Comparison of ENCODE assay signal across 29 mouse cellular contexts in the genomic region with DNA sequence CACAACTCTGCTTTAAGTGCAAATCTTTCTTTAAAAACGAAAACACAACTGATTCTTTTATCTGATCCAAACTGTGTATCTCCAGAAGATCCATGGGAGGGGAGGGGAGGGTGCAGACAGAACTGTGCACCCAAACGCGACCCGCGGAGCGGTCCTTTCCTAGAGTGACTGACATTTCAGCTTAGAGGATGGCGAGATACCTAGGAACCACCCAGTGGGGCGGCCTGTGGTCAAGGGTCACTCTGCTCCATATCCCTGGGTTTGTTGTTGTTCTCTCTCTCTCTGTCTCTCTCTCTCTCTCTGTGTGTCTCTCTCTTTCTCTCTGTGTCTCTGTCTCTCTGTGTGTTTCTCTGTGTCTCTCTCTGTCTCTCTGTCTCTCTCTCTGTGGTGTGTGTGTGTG. TPM values are rescaled to one million over a fixed set of nuclear protein-coding genes. Genes with fewer than 3 reads are reported as not detected.
DNase-seq lines count a peak whose midpoint lies in the region; ATAC-seq and TF ChIP-seq lines count a peak whose summit lies in the region.
"Had no signal": no experiment of that assay in that cellular context is flagged by ENCODE, and none has a peak within 500 bp of the region (broad histone marks: within the 10 kb centered on the region; RNA-seq: fewer than 3 reads in every experiment).

No protein-coding gene starts in this region.

- WGBS in heart, embryonic 14.5 days, result 83% methylated on average over 8 of the region's 8 CpGs
- 24% methylated on average over 8 of the region's 8 CpGs for WGBS in liver, adult 2 months
- 63% methylated on average over 8 of the region's 8 CpGs for WGBS in liver, embryonic 14.5 days (ENCODE audit: insufficient replicate concordance)
- 49% methylated on average over 8 of the region's 8 CpGs for WGBS in liver, postnatal 0 days (ENCODE audit: insufficient replicate concordance)

- H3K36me3 ChIP-seq in heart, embryonic 14.5 days (ENCODE audit: control insufficient read depth, insufficient read depth, low read length), result 0 out of 2 replicates have a peak, but pooled peaks cover 10% of the 10 kb centered on the region
- no peaks in the 10 kb centered on the region for H3K36me3 ChIP-seq in liver, adult 2 months (ENCODE audit: control insufficient read depth, insufficient read depth, low read length)
- no peaks in the 10 kb centered on the region for H3K36me3 ChIP-seq in liver, embryonic 14.5 days (replicated peaks; ENCODE audit: control insufficient read depth, insufficient read depth, low read depth)
- 0 out of 2 replicates have a peak, but pooled peaks cover 4% of the 10 kb centered on the region for H3K36me3 ChIP-seq in liver, postnatal 0 days (replicated peaks; ENCODE audit: insufficient read depth, low read length)
- H3K36me3 ChIP-seq: embryonic facial prominence, embryonic 10.5 days; forebrain, embryonic 12.5 days; forebrain, embryonic 15.5 days; heart, embryonic 15.5 days had no signal

- H3K4me1 ChIP-seq in heart, embryonic 14.5 days (ENCODE audit: control insufficient read depth in 2 of 2, insufficient read depth in 2 of 2, low read length in 2 of 2), result peaks cover 6 to 24% of the 10 kb centered on the region in 2 experiments
- H3K4me1 ChIP-seq in liver, adult 2 months (ENCODE audit: control insufficient read depth, insufficient read depth, low read length), result peaks cover 14% of the 10 kb centered on the region
- peaks cover 0 to 5% of the 10 kb centered on the region in 2 experiments; a peak in 2 of 4 replicates for H3K4me1 ChIP-seq in liver, embryonic 14.5 days (replicated peaks; ENCODE audit: control insufficient read depth in 2 of 2, insufficient read depth in 2 of 2, low read length in 1 of 2)
- H3K4me1 ChIP-seq in liver, postnatal 0 days (ENCODE audit: insufficient read depth), result peaks cover 23% of the 10 kb centered on the region
- H3K4me1 ChIP-seq: forebrain, embryonic 15.5 days had no signal

- no peaks in the 10 kb centered on the region for H3K79me2 ChIP-seq in liver, adult 2 months (ENCODE audit: control insufficient read depth, insufficient read depth, low read length)

- no peaks in the 10 kb centered on the region for H3K9me3 ChIP-seq in heart, embryonic 14.5 days (ENCODE audit: control insufficient read depth, low read length)
- H3K9me3 ChIP-seq in liver, embryonic 14.5 days (ENCODE audit: control insufficient read depth, low read length), result no peaks in the 10 kb centered on the region
- H3K9me3 ChIP-seq in liver, postnatal 0 days (ENCODE audit: low read length), result no peaks in the 10 kb centered on the region
- H3K9me3 ChIP-seq: embryonic facial prominence, embryonic 10.5 days; embryonic facial prominence, embryonic 13.5 days; forebrain, embryonic 12.5 days; forebrain, embryonic 15.5 days; heart, embryonic 15.5 days had no signal

- TF ChIP-seq CTCF in liver, adult 2 months (IDR thresholded peaks at IDR 0.05; ENCODE audit: low read depth, low read length), result no peak
- no peak for TF ChIP-seq CTCF in liver, embryonic 14.5 days (IDR thresholded peaks at IDR 0.05; ENCODE audit: low read depth)
- TF ChIP-seq CTCF in liver, postnatal 0 days (IDR thresholded peaks at IDR 0.05; ENCODE audit: low read depth), result no peak

- H3K4me2 ChIP-seq in heart, embryonic 14.5 days (ENCODE audit: low read length), result peak overlapping the region; percentile 52
- H3K4me2 ChIP-seq in liver, embryonic 14.5 days (ENCODE audit: low read depth), result no peak overlapping the region
- peak overlapping the region; percentile 16; the same call in 1 of the 2 replicates for H3K4me2 ChIP-seq in liver, postnatal 0 days (ENCODE audit: low read depth, low read length)
- H3K4me2 ChIP-seq: embryonic facial prominence, embryonic 13.5 days; forebrain, embryonic 12.5 days; forebrain, embryonic 15.5 days; hindbrain, embryonic 14.5 days had no signal

- TF ChIP-seq POLR2A in liver, adult 2 months (IDR thresholded peaks at IDR 0.05; ENCODE audit: extremely low read depth, insufficient read depth, low read length), result no peak

- no peak for DNase-seq in heart, postnatal 10 days
- peak; percentile 46 for DNase-seq in liver, adult 2 months (ENCODE audit: extremely low read depth, low read depth, low spot score)
- DNase-seq in liver, result no peak
- DNase-seq in liver, embryonic 14.5 days (ENCODE audit: low read depth in 3 of 3, low spot score in 3 of 3), result no peak
- no peak for DNase-seq in liver, postnatal 0 days
- no peak for DNase-seq in spleen, postnatal 4 days (ENCODE audit: low spot score in 2 of 2)
- DNase-seq: adrenal gland, adult 2 months; adrenal gland, postnatal 14 days; cerebellum, adult 11-12 months; cerebellum, adult 8-10 months; cerebellum, postnatal 10 days; cerebellum, postnatal 36 days; embryo, embryonic 11 days; gastrocnemius, postnatal 25 days; heart, adult 2 months had no signal

- no peak overlapping the region for H3K27ac ChIP-seq in heart, embryonic 14.5 days (replicated peaks in 1 of 2; ENCODE audit: control insufficient read depth in 1 of 2, insufficient read depth in 1 of 2, low read depth in 2 of 2, low read length in 2 of 2)
- H3K27ac ChIP-seq in liver, adult 2 months (replicated peaks; ENCODE audit: insufficient read depth, low read depth, low read length), result no peak overlapping the region
- H3K27ac ChIP-seq in liver, embryonic 14.5 days, result no peak overlapping the region
- H3K27ac ChIP-seq in liver, postnatal 0 days (ENCODE audit: low read depth), result peak overlapping the region; percentile 57
- H3K27ac ChIP-seq: embryonic facial prominence, embryonic 10.5 days; embryonic facial prominence, embryonic 13.5 days; forebrain, embryonic 12.5 days; forebrain, embryonic 15.5 days; hindbrain, embryonic 14.5 days; hindbrain, postnatal 0 days had no signal

- ATAC-seq in heart, embryonic 14.5 days (ENCODE audit: insufficient number of reproducible peaks, insufficient read depth, low FRiP score, low read depth), result no peak
- 0 out of 2 replicates have a peak, but pooled peaks have one; percentile 23 for ATAC-seq in liver, embryonic 14.5 days (ENCODE audit: insufficient read depth)
- peak; percentile 62; the same call in 1 of the 2 replicates for ATAC-seq in liver, postnatal 0 days
- ATAC-seq: CD4-positive, CD25-positive, alpha-beta regulatory T cell, adult 4 months; forebrain, embryonic 15.5 days; hindbrain, postnatal 0 days; inflammation-experienced regulatory T-cells, adult 6 months; intestine, embryonic 16.5 days had no signal

- intact Hi-C loops in heart, postnatal 10 days (cut with DNase I), result no loop called here

- no peaks in the 10 kb centered on the region for H3K27me3 ChIP-seq in heart, embryonic 14.5 days (ENCODE audit: control insufficient read depth, insufficient read depth, low read length)
- H3K27me3 ChIP-seq in liver, adult 2 months (ENCODE audit: control insufficient read depth, insufficient read depth, low read length), result no peaks in the 10 kb centered on the region
- no peaks in the 10 kb centered on the region for H3K27me3 ChIP-seq in liver, embryonic 14.5 days (ENCODE audit: control insufficient read depth, insufficient read depth, low read length)
- H3K27me3 ChIP-seq in liver, postnatal 0 days (ENCODE audit: insufficient read depth, low read length), result no peaks in the 10 kb centered on the region
- H3K27me3 ChIP-seq: embryonic facial prominence, embryonic 13.5 days; forebrain, embryonic 15.5 days; heart, embryonic 15.5 days had no signal

- no peak overlapping the region for H3K4me3 ChIP-seq in heart, embryonic 14.5 days (ENCODE audit: control insufficient read depth in 1 of 2, insufficient read depth in 1 of 2, low read depth in 1 of 2, low read length in 2 of 2)
- no peak overlapping the region for H3K4me3 ChIP-seq in liver, adult 2 months (ENCODE audit: insufficient read depth, low read depth, low read length)
- H3K4me3 ChIP-seq in liver, embryonic 14.5 days (ENCODE audit: insufficient read depth in 1 of 2, low read depth in 2 of 2, low read length in 2 of 2), result no peak overlapping the region
- no peak overlapping the region for H3K4me3 ChIP-seq in liver, postnatal 0 days (ENCODE audit: low read depth, low read length)
- H3K4me3 ChIP-seq: embryonic facial prominence, embryonic 10.5 days; embryonic facial prominence, embryonic 13.5 days; erythroblast, embryonic 14.5 days; forebrain, embryonic 12.5 days; forebrain, embryonic 15.5 days; heart, embryonic 15.5 days had no signal

- H3K9ac ChIP-seq in heart, embryonic 14.5 days (ENCODE audit: low read length), result no peak overlapping the region
- H3K9ac ChIP-seq in liver, adult 2 months (ENCODE audit: low read depth, low read length), result no peak overlapping the region
- H3K9ac ChIP-seq in liver, embryonic 14.5 days (replicated peaks), result no peak overlapping the region
- H3K9ac ChIP-seq in liver, postnatal 0 days (replicated peaks), result no peak overlapping the region
- H3K9ac ChIP-seq: embryonic facial prominence, embryonic 13.5 days; forebrain, embryonic 12.5 days; forebrain, embryonic 15.5 days; heart, embryonic 15.5 days; hindbrain, embryonic 14.5 days had no signal

- TF ChIP-seq EP300 in liver, embryonic 14.5 days (IDR thresholded peaks at IDR 0.05; ENCODE audit: low read depth), result no peak
- TF ChIP-seq EP300 in liver, postnatal 0 days (IDR thresholded peaks at IDR 0.05; ENCODE audit: low read depth), result no peak

RNA-seq across cellular contexts. Expression of a gene that starts 59.2 kb away (rescaled TPM):
- polyA plus RNA-seq in heart, embryonic 14.5 days (2014; fragmentation: Nextera tagmentation; extraction: Ambion mirVana), result 13.3 and 17.7 TPM in 2 replicates
- 10 to 100 TPM in 1 of 2 experiments, 1 to 10 TPM in 1; 9.1 to 17.6 TPM for total RNA-seq in heart, postnatal 10 days (2021)
- total RNA-seq in liver, adult 2 months (2014; rRNA removed), result 4.0 and 4.1 TPM in 2 replicates
- polyA plus RNA-seq in liver, adult 2 months (2012; rRNA removed), result 0.93 and 2.3 TPM in 2 replicates
- 1.7 and 2.0 TPM in 2 replicates for polyA plus RNA-seq in liver, embryonic 14.5 days (2012; rRNA removed)
- 0.73 and 1.4 TPM in 2 replicates for polyA plus RNA-seq in liver, embryonic 14.5 days (2014; fragmentation: Nextera tagmentation; extraction: Ambion mirVana)
- 1.9 and 2.1 TPM in 2 replicates for polyA plus RNA-seq in liver, postnatal 0 days (2015; fragmentation: Nextera tagmentation; extraction: Ambion mirVana)
- total RNA-seq: MEL had no signal
- polyA plus RNA-seq: C2C12 had no signal
